Mouse (Mus musculus): Measurements from ENCODE around the gene Ncapg2.

The Ncapg2 gene

DNA sequence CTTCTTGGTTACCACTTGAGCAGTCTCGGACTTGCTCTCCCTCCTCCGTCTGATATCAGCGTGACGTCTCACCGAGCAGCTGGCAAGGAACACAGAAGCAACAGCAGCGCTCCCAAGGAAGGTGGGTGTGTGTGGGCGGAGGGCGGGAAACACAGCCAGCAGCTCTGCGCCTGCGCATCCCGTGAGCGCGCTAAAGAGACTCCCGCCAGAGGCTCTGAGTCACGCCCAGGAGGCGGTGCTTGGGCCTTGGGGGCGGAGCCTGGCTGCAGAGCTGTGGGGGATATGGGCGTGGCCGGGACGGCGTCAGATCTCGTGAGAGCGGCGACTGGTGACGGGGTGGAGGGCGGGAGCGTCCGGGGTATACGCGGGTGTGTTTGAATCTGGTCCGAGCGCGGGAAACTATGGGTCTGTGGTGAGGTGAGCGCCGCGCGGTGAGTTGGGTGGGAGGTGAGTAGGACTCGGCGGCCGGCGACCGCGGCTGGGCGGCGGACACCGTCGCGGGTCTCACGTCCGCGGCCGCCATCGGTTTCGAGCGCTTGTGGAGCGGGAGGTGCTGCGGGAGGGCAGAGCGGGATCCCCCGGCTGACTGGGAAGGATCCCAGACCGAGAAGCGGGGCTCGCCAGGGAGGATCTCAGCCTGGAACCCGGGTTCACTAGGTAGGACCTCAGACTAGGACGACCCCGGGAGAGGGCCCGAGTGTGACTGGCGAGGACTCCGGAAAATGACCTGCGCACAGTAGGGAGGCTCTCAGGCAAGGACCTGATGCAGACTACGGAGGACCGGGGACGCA lies at the start of gene Ncapg2:
Gene Ncapg2, plus strand, starts transcription at position 358 of the 791 bp plus-strand sequence.
- in situ Hi-C loops (cut with MboI, MseI): loop anchor here (5.0 kb wide), 1 partner anchor 42 kb away; no protein-coding TSS in a partner anchor

- in situ Hi-C loops (cut with MboI, MseI): no loop called here
Measured at GRCm38 (mm10) chr12:116362091-116362490, 43.1 kb upstream of the Ncapg2 start.

- in situ Hi-C loops (cut with MboI, MseI): no loop called here
Measured at GRCm38 (mm10) chr12:116366900-116367299, 38.3 kb upstream of the Ncapg2 start.

- in situ Hi-C loops (cut with MboI, MseI): no loop called here
Measured at GRCm38 (mm10) chr12:116367346-116367745, 37.9 kb upstream of the Ncapg2 start.

DNA sequence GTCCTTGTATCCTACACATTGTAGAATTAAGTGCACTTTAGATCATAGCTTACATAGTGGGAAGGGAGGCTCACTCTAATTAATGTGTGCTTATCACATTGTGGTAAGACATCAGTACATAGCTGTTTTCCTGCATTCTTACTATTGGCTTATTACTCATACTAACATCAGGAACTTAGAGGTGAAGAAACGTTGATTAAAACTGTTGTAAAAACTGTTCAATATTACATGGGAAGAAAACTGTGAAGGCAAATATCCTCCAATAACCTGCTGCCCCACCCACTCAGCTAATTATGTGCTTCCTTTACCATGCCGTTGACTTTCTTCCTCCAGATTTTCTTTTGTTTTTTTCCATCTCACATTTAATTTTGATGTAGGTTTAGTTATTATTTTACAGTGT lies 36.3 kb upstream of the Ncapg2 start:
- in situ Hi-C loops (cut with MboI, MseI): no loop called here

DNA sequence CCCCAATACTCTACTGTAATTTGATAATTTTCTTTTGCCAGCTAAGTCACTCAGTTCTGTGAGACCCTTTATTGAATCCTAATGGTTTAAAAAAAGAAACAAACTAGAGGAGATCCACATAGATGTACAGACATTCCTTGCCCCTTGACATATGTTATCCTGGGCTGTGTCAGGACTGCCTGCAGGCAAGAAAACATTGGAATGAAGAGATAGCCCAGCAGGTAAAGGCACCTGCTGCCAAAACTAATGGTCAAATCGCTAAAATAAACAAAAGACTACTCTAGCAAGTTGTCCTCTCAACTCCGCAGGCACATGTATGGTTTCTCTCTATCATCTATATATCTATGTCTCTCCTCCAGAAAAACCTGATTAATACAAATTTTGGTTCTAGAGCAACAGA lies 22.1 kb upstream of the Ncapg2 start:
- in situ Hi-C loops (cut with MboI, MseI): no loop called here

- in situ Hi-C loops (cut with MboI, MseI): no loop called here
Measured at GRCm38 (mm10) chr12:116383995-116384394, 21.2 kb upstream of the Ncapg2 start.

GRCm38 (mm10) chr12:116386802-116387201 lies 18.4 kb upstream of the Ncapg2 start:
- in situ Hi-C loops (cut with MboI, MseI): no loop called here

- in situ Hi-C loops (cut with MboI, MseI): no loop called here
Measured at GRCm38 (mm10) chr12:116389868-116390267, 15.3 kb upstream of the Ncapg2 start.

DNA sequence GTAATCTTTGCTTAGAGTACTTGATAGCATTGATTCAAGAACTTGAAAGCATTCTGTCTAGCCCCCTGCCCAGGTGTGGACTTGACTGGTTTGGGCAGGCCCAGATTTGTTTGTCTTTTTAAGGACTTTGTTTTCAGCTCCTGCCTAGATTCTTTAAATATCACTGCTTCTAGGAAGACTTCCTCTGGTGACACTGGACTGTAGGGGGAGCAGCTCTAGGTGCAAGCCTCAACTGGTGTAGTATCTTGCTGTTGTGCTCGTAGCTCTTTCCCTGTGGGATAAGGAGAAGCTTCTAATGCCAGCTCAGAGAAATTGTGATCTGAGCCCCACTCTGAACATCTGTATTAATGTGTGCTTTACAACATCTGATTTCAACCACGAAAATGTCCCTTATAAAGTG lies 10.9 kb upstream of the Ncapg2 start:
- in situ Hi-C loops (cut with MboI, MseI): no loop called here

GRCm38 (mm10) chr12:116395312-116395711 lies 9.9 kb upstream of the Ncapg2 start:
- in situ Hi-C loops (cut with MboI, MseI): no loop called here

DNA sequence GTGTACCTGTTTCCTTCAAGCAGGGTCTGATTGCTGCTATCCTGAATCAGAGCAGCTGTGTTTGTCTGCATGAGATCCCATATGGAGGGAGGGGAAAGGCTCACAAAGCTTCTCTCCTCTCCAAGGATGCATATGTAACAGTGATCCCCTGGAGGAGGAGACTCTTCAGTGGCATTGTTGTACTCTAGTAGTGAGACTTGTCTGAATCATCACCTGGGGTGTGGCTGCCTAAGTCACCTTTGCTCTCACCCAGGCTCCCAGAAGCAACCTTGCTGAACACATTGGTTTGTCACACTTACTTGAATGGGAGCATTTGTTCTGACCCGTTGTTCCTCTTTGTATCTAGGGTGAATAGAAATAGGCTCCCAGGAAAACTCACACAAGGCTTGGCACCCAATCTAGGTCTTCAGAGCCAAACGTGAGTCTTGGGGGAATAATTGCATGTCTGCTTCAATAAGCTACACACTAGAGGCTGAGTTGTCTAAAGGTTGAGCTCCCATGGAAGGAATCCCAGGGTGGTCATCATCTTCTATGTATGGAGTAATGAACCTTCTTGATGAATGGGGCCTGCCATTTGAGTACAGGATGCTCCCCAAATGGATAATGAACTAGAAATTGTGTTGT lies 9.0 kb upstream of the Ncapg2 start:
- in situ Hi-C loops (cut with MboI, MseI): no loop called here

DNA sequence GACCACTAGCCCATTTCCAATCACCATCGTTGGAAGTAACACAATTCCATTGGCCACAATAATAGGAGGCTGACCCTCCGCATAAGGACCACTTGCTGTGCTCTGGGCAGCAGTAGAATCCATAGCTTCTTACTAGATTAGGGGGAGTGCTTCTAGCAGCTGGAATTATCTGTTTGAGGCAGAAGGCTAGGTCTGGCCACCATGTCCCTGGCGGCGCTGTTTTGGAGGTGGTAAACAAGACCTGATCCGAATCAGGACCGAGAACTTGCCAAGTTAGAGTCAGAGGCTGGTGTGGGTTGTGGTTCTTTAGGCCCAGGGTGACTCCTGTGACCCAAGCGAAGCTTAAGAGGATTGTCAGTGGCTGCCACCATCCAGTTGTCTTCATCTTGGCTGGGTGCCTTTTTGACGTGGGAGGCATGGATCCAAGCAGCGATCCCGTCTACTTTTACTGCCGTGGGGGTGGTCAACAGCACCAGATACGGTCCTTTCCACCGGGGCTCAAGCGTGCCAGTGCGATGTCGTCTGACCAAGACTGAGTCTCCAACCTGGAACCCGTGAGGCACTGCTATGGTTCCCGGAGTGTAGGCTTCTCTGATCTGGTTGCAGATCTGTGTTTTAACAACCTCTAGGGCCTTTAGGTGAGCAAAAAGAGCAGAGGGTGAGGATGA lies 1.1 kb upstream of the Ncapg2 start:
- in situ Hi-C loops (cut with MboI, MseI): loop anchor here (5.0 kb wide), 1 partner anchor 122 kb away; the partner anchor contains the start of gene Esyt2

DNA sequence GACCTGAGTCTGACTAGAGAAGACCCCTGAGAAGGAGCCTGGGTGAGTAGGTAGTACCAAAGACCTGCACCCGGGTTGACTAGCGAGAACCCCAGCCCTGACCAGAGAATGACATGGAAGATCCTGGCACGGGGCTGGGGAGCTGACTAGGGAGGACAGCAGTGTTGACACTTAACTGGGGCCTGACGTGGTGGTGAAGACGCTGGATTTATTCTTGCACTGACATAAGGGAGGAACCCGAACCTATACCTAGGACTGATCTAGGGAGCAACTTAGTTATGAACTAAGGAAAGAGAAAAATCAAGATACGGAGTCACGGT lies 594 bp downstream of the Ncapg2 start:
- in situ Hi-C loops (cut with MboI, MseI): loop anchor here (5.0 kb wide), 1 partner anchor 42 kb away; no protein-coding TSS in a partner anchor

- in situ Hi-C loops (cut with MboI, MseI): loop anchor here (5.0 kb wide), 1 partner anchor 39 kb away; no protein-coding TSS in a partner anchor
Measured at GRCm38 (mm10) chr12:116407883-116408282, 2.7 kb downstream of the Ncapg2 start.

- in situ Hi-C loops (cut with MboI, MseI): no loop called here
Measured at GRCm38 (mm10) chr12:116414941-116415340, 9.7 kb downstream of the Ncapg2 start.

- in situ Hi-C loops (cut with MboI, MseI): no loop called here
Measured at GRCm38 (mm10) chr12:116416514-116416913, 11.3 kb downstream of the Ncapg2 start.

GRCm38 (mm10) chr12:116421656-116422055 lies 16.5 kb downstream of the Ncapg2 start:
- in situ Hi-C loops (cut with MboI, MseI): no loop called here

DNA sequence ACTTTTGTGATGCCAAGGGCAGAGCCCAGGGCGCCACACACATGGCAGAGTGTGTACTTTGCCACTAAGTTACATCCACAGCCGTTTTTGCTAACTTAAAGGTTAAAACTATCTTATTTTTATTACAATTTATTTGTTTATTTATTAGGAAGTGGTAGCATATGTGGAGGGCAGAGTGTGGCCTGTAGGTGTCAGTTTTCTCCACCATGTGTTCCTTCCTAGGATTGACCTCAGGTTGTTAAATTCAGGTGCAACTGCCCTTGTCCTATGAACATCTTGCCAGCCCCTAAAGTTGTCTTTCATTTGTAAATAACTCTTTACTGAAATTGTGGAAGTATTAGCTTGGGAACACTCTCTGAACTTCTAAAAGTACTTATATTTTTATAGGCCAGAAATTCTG lies 20.2 kb downstream of the Ncapg2 start:
- in situ Hi-C loops (cut with MboI, MseI): no loop called here

DNA sequence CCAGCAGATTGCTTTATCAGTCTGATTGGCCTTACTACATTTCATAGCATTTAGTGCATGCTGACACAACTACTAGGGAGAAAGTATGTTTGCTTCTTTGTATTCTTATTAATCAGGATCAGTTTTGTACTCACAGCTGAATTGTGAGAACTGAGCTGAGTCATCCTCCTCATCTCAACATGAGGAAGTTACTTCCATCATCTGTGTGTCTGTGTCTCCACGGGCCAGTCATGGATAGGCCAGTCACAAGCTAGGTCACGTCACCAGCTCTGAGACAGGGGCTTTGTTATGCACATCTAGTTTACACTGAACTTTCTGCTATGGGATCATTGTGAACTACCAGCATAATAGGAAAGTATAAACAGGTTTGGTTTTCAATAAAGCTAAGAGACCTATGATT lies 28.5 kb downstream of the Ncapg2 start:
- in situ Hi-C loops (cut with MboI, MseI): no loop called here

GRCm38 (mm10) chr12:116435232-116435631 lies 30.0 kb downstream of the Ncapg2 start:
- in situ Hi-C loops (cut with MboI, MseI): no loop called here

DNA sequence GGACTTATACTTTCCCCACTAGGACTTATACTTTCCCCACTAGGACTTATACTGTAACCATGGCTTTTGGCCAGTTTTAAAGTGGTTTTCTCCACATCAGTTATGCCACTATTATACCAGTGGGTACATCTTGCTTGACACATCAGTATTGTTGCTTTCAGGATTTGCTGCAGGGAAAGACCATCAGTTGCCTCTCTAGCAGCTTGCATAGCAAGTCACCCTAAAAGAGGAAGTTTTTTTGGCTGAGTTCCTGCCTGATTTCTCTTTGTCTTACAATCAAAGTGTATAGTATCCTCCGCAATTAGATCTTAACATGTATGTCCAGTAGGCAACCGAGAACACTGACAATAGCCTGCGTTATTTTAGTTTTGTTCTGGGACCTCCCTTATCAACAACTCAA lies 30.9 kb downstream of the Ncapg2 start:
- in situ Hi-C loops (cut with MboI, MseI): no loop called here

- in situ Hi-C loops (cut with MboI, MseI): no loop called here
Measured at GRCm38 (mm10) chr12:116438591-116438990, 33.4 kb downstream of the Ncapg2 start.

All from regulatory T cell (primary cell).